Mouse (Mus musculus) ES-Bruce4 (cell line): ENCODE data around the gene Ing1. TPM values are rescaled to one million over a fixed set of nuclear protein-coding genes. Genes with fewer than 3 reads are reported as not detected.
"Not testable (repeated sequence)": the region's sequence is repeated elsewhere in the genome, so short reads cannot be mapped to it uniquely, and the experiment has no call there.

Source experiments
- H3K27ac ChIP-seq: 2 replicates; pipeline ENCODE4 v1.5.1; 2012; ENCODE audit warnings: low read length, inconsistent platforms; ENCODE audit not compliant: insufficient read depth
- H3K27me3 ChIP-seq: 2 replicates; pipeline ENCODE4 v1.6.1; 2012; ENCODE audit warnings: mild to moderate bottlenecking, low read length, inconsistent platforms; ENCODE audit not compliant: control insufficient read depth, poor library complexity, insufficient read depth, severe bottlenecking
- H3K36me3 ChIP-seq: 2 replicates; pipeline ENCODE4 v1.6.1; 2012; ENCODE audit warnings: inconsistent platforms, mild to moderate bottlenecking, low read length, moderate library complexity; ENCODE audit not compliant: control insufficient read depth, poor library complexity, insufficient read depth, severe bottlenecking
- H3K4me1 ChIP-seq: one replicate; pipeline ENCODE4 v1.8.1; 2011; ENCODE audit warnings: low read length; ENCODE audit not compliant: control insufficient read depth, insufficient read depth
- H3K4me3 ChIP-seq: 2 replicates; pipeline ENCODE4 v1.5.1; 2011; ENCODE audit warnings: low read depth, mild to moderate bottlenecking, low read length
- H3K9ac ChIP-seq: 2 replicates; pipeline ENCODE4 v1.6.1; 2012; ENCODE audit warnings: low read depth, mild to moderate bottlenecking, inconsistent platforms; ENCODE audit not compliant: poor library complexity, severe bottlenecking
- H3K9me3 ChIP-seq: replicated peaks from 2 replicates; pipeline ENCODE4 v1.6.1; 2012; ENCODE audit warnings: mild to moderate bottlenecking, low read length, inconsistent platforms; ENCODE audit not compliant: control insufficient read depth, poor library complexity, insufficient read depth, severe bottlenecking
- CTCF ChIP-seq: IDR thresholded peaks from one replicate; pipeline ENCODE4 v1.8.1; 2011; ENCODE audit warnings: low read depth, low read length
- EP300 ChIP-seq: IDR thresholded peaks from 2 replicates; pipeline ENCODE4 v1.6.1; 2011; ENCODE audit warnings: low read depth, low read length; ENCODE audit not compliant: insufficient read depth
- POLR2A ChIP-seq: IDR thresholded peaks from one replicate; pipeline ENCODE4 v1.8.1; 2011; ENCODE audit warnings: low read length; ENCODE audit not compliant: insufficient read depth
- polyA plus RNA-seq: library from polyadenylated mRNA; stranded (reverse); fragments of >200 nt; gene quantifications from 2 replicates; pipeline ENCODE4 v1.2.4, GENCODE M21; 2011; ENCODE audit warnings: low read depth; ENCODE audit not compliant: missing spikeins, insufficient read depth, insufficient read length

The Ing1 gene
- polyA plus RNA-seq, 1 experiment: 59.1 TPM

DNA sequence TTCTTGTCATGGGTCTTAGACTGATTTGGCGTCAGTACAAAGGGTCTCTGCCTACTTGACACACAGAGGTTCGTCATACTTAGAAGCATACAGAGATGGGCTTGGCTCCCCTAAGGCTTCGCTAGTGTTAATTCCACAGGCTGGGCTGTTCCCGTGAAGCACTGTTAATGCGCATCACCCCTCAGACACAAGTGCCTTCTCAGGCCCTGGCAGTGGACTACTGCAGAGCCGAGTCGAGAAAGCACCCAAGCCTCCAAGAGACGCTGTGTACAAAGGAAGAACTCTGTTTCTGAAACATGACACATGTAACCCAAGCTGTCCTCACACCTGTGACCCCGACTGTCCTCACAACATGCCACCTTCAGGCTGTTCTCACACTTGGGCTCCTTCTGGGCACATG, 4.8 kb downstream of the Ing1 start:
- Histone ChIP-seq H3K4me1 (no peaks in the 10 kb centered on the region), H3K9ac (no peak overlapping the region), H3K36me3 (peaks cover 16% of the 10 kb centered on the region), H3K27me3 (no peaks in the 10 kb centered on the region), H3K27ac (no peak overlapping the region), H3K9me3 (no peaks in the 10 kb centered on the region), H3K4me3 (no peak overlapping the region)
- no peak for TF ChIP-seq EP300
- TF ChIP-seq POLR2A: no peak
- no peak for TF ChIP-seq CTCF

DNA sequence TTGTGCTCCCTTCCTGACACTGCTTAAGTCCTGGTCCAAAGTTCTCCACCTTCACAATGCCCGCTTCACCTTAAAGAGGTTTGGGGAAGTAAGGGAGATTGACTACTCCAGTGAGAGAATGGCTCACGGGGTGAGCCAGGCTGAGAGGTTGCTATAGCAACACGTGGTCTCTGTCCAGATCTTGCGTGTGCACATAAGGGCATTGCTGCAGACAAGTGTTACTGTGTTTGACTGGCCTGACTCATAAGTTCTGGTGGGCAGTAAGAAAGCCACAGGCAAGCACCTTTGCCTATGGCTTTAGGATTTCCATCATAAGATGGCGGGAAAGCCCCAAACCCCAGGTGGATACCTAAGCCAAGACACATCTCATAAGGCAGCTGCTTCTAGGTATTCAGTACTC, 8.9 kb downstream of the Ing1 start:
- peaks cover 19% of the 10 kb centered on the region for H3K36me3 ChIP-seq
- H3K27me3 ChIP-seq: no peaks in the 10 kb centered on the region
- H3K27ac ChIP-seq: no peak overlapping the region

DNA sequence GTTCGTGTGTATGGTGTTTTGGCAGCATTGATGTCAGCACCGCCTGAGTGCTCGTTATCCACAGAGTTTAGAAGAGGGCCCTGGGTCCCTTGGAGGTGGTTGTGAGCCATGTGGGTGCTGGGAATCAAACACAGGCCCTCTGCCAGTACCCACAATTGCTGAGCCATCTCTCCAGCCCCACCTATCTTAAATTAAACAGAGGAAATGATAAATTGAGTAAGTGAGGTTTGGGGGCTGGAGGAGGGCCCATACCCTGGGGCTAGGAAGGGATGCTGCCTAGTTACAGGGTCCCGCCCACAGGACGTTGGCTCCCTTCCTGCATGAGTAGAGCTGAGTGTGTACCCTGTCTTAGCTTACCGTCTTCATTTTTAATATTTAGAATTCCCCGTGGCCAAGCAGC, 9.3 kb downstream of the Ing1 start:
- Histone ChIP-seq H3K4me3 (no peak overlapping the region), H3K27ac (no peak overlapping the region), H3K4me1 (peaks cover 3% of the 10 kb centered on the region), H3K9me3 (no peaks in the 10 kb centered on the region), H3K9ac (no peak overlapping the region), H3K27me3 (no peaks in the 10 kb centered on the region), H3K36me3 (peaks cover 19% of the 10 kb centered on the region)
- TF ChIP-seq POLR2A (no peak), EP300 (no peak), CTCF (no peak)

More for the DNA sequence above, 8.9 kb downstream of the Ing1 start:
- no peak for TF ChIP-seq EP300
- no peak for TF ChIP-seq CTCF
- TF ChIP-seq POLR2A: no peak
- H3K4me3 ChIP-seq: no peak overlapping the region
- no peaks in the 10 kb centered on the region for H3K9me3 ChIP-seq
- H3K9ac ChIP-seq: no peak overlapping the region
- H3K4me1 ChIP-seq: peaks cover 3% of the 10 kb centered on the region

DNA sequence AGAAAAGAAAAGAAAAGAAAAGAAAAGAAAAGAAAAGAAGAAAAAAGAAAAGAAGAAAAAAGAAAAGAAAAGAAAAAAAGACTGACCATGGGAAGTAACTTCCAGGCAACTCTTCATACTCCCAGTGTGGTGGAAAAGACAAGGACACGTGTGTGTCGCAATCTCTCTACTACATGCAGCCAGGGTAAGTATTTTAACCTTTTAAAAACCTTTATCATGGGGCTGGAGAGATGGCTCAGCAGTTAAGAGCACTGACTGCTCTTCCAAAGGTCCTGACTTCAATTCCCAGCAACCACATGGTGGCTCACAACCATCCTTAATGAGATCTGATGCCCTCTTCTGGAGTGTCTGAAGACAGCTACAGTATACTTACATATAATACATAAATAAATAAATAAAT, 12.8 kb downstream of the Ing1 start:
- H3K9ac ChIP-seq, H3K36me3 ChIP-seq, H3K9me3 ChIP-seq, H3K4me1 ChIP-seq, H3K27me3 ChIP-seq, H3K4me3 ChIP-seq, H3K27ac ChIP-seq: not testable (repeated sequence)

DNA sequence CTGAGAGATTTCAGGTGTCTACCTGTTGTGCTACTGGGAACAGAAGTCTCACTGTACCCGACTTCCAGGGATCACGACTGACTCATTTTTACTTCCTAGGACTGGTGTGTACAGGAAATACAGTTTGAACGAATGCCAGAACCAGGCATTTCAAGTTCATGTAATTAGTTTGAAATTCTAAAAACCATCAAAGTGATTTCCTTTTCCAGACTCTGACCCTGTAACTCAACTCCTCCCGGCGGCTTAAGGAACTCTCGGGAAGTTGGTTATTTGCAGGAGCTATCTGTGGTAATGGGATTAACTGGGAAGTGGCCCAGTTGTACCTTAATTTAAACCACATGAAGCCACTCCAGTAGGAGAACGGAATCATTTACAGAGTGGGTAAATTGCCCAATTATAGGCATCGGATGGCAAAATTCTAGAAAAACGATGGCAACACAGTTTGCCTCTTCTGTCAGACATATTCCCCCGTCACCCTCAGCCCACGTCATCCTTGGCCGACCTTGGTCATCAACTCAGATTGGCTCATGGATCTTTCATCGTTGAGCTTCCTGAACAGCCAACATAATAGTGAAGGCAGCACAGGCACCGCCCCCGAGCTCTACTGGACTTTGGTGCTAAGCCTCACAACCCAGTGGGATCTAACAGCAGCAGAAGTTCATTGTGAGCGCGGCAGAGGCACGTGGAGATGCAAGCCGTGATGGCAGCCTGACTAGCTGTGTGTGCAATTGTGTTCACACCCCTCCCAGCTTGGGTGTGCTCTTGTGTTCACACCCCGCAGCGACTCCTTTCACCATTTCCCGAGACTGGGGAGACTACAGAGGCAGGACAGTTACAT, 14.1 kb downstream of the Ing1 start:
- H3K27me3 ChIP-seq: no peaks in the 10 kb centered on the region
- peaks cover 3% of the 10 kb centered on the region for H3K4me1 ChIP-seq
- H3K27ac ChIP-seq: no peak overlapping the region
- H3K9me3 ChIP-seq: no peaks in the 10 kb centered on the region
- TF ChIP-seq EP300 (no peak), POLR2A (no peak), CTCF (no peak)
- no peak overlapping the region for H3K4me3 ChIP-seq
- H3K9ac ChIP-seq: no peak overlapping the region
- H3K36me3 ChIP-seq: 0 out of 2 replicates have a peak, but pooled peaks cover 3% of the 10 kb centered on the region

DNA sequence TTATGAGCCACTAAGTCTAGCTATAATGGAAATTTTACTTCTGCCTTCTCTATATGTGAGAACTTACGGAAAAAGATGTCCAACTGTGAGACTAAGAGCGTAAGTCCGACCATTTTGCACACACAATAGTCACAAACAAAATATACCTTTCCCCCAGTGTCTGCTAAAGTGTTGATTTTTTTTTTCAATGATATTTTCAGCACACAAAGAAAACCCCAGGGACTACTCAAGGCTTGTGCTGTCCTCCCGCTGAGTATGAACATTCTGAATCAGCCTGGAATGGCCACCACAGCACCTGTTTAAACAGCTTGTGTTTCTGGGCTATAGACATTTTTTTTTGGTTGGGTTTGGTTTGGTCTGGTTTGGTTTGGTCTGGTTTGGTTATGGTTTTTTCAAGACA, 15.4 kb downstream of the Ing1 start:
- H3K27me3 ChIP-seq: no peaks in the 10 kb centered on the region
- H3K36me3 ChIP-seq: 0 out of 2 replicates have a peak, but pooled peaks cover 3% of the 10 kb centered on the region

More for the DNA sequence above, 15.4 kb downstream of the Ing1 start:
- no peaks in the 10 kb centered on the region for H3K4me1 ChIP-seq
- H3K9me3 ChIP-seq: no peaks in the 10 kb centered on the region
- no peak overlapping the region for H3K4me3 ChIP-seq
- TF ChIP-seq CTCF (no peak), POLR2A (no peak), EP300 (no peak)
- no peak overlapping the region for H3K9ac ChIP-seq
- H3K27ac ChIP-seq: no peak overlapping the region
